Mouse (Mus musculus) bone marrow, adult 2 months (tissue): ENCODE data around the gene Mipol1.

Experiments
- CTCF ChIP-seq: fragments of 200-500 bp; IDR thresholded peaks from 2 replicates; pipeline ENCODE4 v1.5.1; 2011; ENCODE audit warnings: low read length, control low read depth; ENCODE audit not compliant: control insufficient read depth, insufficient read depth
- POLR2A ChIP-seq: fragments of 200-500 bp; IDR thresholded peaks from 2 replicates; pipeline ENCODE4 v1.6.1; 2011; ENCODE audit warnings: low read depth, mild to moderate bottlenecking, control low read depth, low read length, borderline replicate concordance; ENCODE audit not compliant: control insufficient read depth

DNA sequence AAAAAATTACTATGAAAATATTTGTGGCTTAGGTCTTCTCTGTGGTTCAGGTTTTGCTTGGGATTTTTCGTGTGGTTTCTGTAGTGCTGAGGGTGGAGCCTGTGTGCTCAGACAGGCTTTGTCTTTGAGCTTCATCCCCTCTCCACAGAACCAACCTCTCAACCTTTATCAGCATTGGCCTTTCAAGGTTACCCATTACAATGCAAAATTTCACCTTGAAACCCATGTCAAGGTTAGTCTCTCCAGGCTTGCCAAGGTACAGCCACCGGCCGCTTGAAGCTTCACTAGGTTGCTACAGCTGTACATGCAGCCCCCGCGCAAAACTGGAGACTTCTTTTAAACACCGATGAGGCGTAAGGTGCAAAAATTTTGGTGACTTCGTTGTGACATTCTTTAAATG lies 241.6 kb downstream of the Mipol1 start:
- no peak for TF ChIP-seq POLR2A
- no peak for TF ChIP-seq CTCF
